Mouse (Mus musculus): ENCODE data around the gene Lrrc55. TPM values are rescaled to one million over a fixed set of nuclear protein-coding genes. Genes with fewer than 3 reads are reported as not detected.

Gene Lrrc55
- polyA plus RNA-seq, 1 experiment from 2014 or later = 0.33 TPM

DNA sequence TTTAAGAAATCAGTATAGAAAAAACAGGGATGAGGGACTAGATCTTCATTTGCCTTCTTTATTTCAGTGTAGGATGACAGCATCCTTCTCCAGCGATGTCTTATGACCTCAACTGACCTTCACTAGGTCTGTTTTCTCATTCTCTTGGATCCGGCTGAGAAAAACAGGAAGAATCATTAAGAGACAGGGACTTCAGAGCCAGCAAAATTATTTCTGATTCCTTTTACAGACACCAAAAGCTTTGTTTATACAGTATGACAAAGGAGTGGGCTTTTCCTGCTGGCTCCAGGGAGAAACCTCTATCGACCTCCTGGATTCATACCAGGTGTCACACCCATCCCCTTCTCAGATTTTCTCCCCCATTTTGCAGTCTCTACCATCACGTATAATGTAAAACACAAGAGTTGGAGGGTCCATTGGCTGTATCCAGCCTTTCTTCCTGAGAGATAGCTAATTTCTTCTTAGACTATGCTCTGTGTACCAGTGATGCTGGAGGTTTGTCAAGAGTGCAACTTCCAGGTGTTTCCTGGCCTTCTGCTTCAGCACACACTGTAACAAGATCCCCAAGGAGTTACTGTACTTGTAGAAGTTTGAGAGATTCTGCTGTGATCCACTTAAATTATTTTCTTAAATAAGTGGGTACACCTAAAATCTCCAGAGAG lies 18.7 kb downstream of the Lrrc55 start:
- no peak overlapping the region for H3K4me3 ChIP-seq (ENCODE audit: low read length)
- no peaks in the 10 kb centered on the region for H3K36me3 ChIP-seq (ENCODE audit: control insufficient read depth, insufficient read depth)
- no peaks in the 10 kb centered on the region for H3K4me1 ChIP-seq (ENCODE audit: control insufficient read depth, insufficient read depth, low read length)
- no peaks in the 10 kb centered on the region for H3K27me3 ChIP-seq (ENCODE audit: control insufficient read depth, insufficient read depth, low read length)
- H3K4me2 ChIP-seq (ENCODE audit: low read depth, low read length) = no peak overlapping the region
- peak; percentile 32; the same call in 1 of the 2 replicates for ATAC-seq (replicated peaks; ENCODE audit: extremely low read depth, insufficient read depth, low FRiP score)
- no peaks in the 10 kb centered on the region for H3K9me3 ChIP-seq (replicated peaks; ENCODE audit: control insufficient read depth, low read length)
- 50% methylated on average over 4 of the region's 4 CpGs for WGBS
- H3K9ac ChIP-seq (ENCODE audit: low read length) = no peak overlapping the region
- no peak overlapping the region for H3K27ac ChIP-seq (ENCODE audit: low read length)

DNA sequence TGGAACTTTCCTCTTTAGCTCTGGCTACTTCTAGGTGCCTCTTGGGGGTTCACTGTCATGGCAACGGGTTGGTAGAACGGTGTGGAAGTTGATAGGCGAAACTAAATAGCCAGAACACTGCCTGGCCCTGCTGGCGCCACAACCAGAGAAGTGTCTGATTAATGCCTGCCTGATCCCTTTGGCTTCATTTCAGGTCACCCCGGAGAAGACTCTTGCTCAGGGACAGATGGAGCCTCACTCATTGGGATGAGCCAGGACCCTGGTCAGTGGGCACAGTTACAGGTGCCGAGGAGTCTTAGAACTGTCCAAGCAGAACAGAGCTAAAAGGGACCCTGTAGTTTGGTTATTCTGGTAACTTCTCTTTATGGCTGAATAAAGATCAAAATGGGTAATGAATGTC lies 23.5 kb downstream of the Lrrc55 start:
- Histone ChIP-seq H3K27ac (ENCODE audit: low read length) (no peak overlapping the region), H3K4me2 (ENCODE audit: low read depth, low read length) (no peak overlapping the region), H3K4me1 (ENCODE audit: control insufficient read depth, insufficient read depth, low read length) (peaks cover 5% of the 10 kb centered on the region; the same call in 1 of the 2 replicates), H3K36me3 (ENCODE audit: control insufficient read depth, insufficient read depth) (no peaks in the 10 kb centered on the region), H3K9ac (ENCODE audit: low read length) (no peak overlapping the region), H3K9me3 (replicated peaks; ENCODE audit: control insufficient read depth, low read length) (no peaks in the 10 kb centered on the region), H3K4me3 (ENCODE audit: low read length) (no peak overlapping the region), H3K27me3 (ENCODE audit: control insufficient read depth, insufficient read depth, low read length) (no peaks in the 10 kb centered on the region)
- 74% methylated on average over 6 of the region's 6 CpGs for WGBS
- no peak for ATAC-seq (replicated peaks; ENCODE audit: extremely low read depth, insufficient read depth, low FRiP score)

DNA sequence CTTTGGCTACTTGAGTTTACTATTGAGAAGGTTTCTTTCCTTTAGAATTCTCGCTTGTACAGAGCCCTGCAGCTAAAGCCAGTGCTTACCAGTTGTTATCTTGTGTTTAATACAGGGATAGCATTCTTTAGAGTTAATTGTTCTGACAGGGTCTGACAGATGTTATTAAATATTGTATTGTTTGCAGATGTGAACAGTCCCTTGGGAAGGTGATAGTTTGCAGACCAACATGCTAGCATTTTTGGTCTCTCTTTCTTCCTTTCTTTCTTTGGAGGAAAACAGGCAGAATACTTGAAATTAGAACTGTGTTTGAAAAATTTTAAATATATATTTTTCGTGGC lies 24.3 kb downstream of the Lrrc55 start:
- WGBS = 46% methylated on average over 2 of the region's 2 CpGs
- Histone ChIP-seq H3K9ac (ENCODE audit: low read length) (no peak overlapping the region), H3K27ac (ENCODE audit: low read length) (peak overlapping the region; percentile 50)

DNA sequence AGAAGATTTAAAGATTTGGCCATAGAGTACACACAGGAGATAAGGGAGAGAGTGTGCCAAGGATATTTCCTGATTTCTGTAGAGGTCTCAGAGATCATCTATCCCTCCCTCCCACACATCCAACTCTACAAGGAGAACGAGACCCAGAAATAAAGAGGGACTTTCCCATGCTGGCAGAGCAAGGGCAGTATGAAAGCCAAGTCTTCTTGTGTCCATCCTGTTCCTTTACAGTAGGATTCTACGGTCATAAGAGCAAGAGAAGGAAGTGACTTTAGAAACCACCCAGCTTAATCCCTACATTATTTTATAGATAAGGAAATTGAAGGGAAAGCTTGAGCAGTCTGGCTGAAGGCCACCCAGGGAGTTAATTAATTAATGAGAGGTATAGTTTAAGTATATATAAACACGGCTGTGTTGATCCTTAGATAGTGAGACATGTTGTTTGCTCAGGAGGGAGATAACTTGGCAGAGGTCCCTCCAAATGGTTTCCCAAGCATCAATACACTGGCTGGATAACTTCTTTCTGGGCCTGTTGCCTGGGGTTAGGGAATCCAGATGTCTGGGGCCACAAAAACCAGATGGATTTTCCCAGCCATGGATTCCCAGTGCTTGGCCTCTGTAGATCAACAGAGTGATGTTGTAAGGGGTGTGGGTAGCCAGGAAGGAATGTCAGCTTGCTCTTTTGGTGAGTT lies 24.8 kb downstream of the Lrrc55 start:
- peak; percentile 55 for ATAC-seq (replicated peaks; ENCODE audit: extremely low read depth, insufficient read depth, low FRiP score)
- no peaks in the 10 kb centered on the region for H3K9me3 ChIP-seq (replicated peaks; ENCODE audit: control insufficient read depth, low read length)
- no peak overlapping the region for H3K4me3 ChIP-seq (ENCODE audit: low read length)
- WGBS = 25% methylated on average over 3 of the region's 3 CpGs
- no peaks in the 10 kb centered on the region for H3K36me3 ChIP-seq (ENCODE audit: control insufficient read depth, insufficient read depth)
- no peaks in the 10 kb centered on the region for H3K27me3 ChIP-seq (ENCODE audit: control insufficient read depth, insufficient read depth, low read length)
- H3K27ac ChIP-seq (ENCODE audit: low read length) = peak overlapping the region; percentile 50
- peaks cover 5% of the 10 kb centered on the region; the same call in 1 of the 2 replicates for H3K4me1 ChIP-seq (ENCODE audit: control insufficient read depth, insufficient read depth, low read length)
- H3K4me2 ChIP-seq (ENCODE audit: low read depth, low read length) = no peak overlapping the region
- H3K9ac ChIP-seq (ENCODE audit: low read length) = no peak overlapping the region

More for the DNA sequence above, 24.3 kb downstream of the Lrrc55 start:
- no peak for ATAC-seq (replicated peaks; ENCODE audit: extremely low read depth, insufficient read depth, low FRiP score)
- no peaks in the 10 kb centered on the region for H3K36me3 ChIP-seq (ENCODE audit: control insufficient read depth, insufficient read depth)
- peaks cover 5% of the 10 kb centered on the region; the same call in 1 of the 2 replicates for H3K4me1 ChIP-seq (ENCODE audit: control insufficient read depth, insufficient read depth, low read length)
- H3K9me3 ChIP-seq (replicated peaks; ENCODE audit: control insufficient read depth, low read length) = no peaks in the 10 kb centered on the region
- no peaks in the 10 kb centered on the region for H3K27me3 ChIP-seq (ENCODE audit: control insufficient read depth, insufficient read depth, low read length)
- H3K4me2 ChIP-seq (ENCODE audit: low read depth, low read length) = no peak overlapping the region
- no peak overlapping the region for H3K4me3 ChIP-seq (ENCODE audit: low read length)

DNA sequence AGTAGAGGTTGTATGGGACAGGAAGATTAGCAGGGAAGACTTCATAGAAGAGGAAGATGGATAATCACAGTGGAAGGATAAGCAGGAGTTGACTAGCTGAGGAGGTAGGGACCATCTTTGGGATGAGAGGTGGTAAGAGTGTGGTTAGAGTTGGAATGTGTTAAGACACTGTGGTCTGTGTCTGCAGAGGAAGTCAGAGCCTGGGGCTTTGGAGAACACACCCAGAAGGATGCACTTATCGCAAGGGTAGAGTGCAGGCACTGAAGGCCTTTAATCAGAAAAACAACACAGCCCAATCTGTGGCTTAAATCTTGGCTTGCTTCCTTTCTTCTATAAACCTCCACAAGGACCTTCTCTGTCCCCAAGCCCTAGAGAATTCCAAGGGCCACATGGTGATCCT lies 28.7 kb downstream of the Lrrc55 start:
- H3K4me2 ChIP-seq (ENCODE audit: low read depth, low read length) = no peak overlapping the region
- 78% methylated on average over 1 of the region's 1 CpGs for WGBS
- H3K27ac ChIP-seq (ENCODE audit: low read length) = peak overlapping the region; percentile 58
- H3K9me3 ChIP-seq (replicated peaks; ENCODE audit: control insufficient read depth, low read length) = no peaks in the 10 kb centered on the region
- H3K4me3 ChIP-seq (ENCODE audit: low read length) = no peak overlapping the region
- ATAC-seq (replicated peaks; ENCODE audit: extremely low read depth, insufficient read depth, low FRiP score) = no peak
- H3K4me1 ChIP-seq (ENCODE audit: control insufficient read depth, insufficient read depth, low read length) = peaks cover 7% of the 10 kb centered on the region
- no peak overlapping the region for H3K9ac ChIP-seq (ENCODE audit: low read length)
- H3K27me3 ChIP-seq (ENCODE audit: control insufficient read depth, insufficient read depth, low read length) = no peaks in the 10 kb centered on the region
- H3K36me3 ChIP-seq (ENCODE audit: control insufficient read depth, insufficient read depth) = no peaks in the 10 kb centered on the region

DNA sequence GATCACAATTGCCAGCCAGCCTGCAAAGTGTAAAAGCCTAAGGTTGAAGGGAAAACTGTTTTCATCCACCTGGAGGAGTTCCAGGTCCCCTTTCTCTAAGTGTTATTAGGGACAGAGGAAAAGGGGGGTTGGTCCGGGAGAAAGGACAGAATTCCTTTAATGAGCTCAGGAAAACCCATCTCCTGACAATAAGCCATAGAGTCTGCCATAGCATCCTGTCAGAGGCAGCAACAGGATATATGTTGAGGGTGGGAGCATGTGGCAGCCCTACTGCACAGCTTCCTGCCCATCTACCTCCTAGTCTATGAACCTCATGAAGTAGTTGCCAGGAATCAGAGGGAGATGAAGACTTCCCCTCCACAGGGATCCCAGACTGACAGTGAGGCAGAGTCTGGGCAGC lies 29.4 kb downstream of the Lrrc55 start:
- 50% methylated on average over 1 of the region's 1 CpGs for WGBS
- Histone ChIP-seq H3K27me3 (ENCODE audit: control insufficient read depth, insufficient read depth, low read length) (no peaks in the 10 kb centered on the region), H3K9ac (ENCODE audit: low read length) (no peak overlapping the region), H3K4me2 (ENCODE audit: low read depth, low read length) (no peak overlapping the region), H3K27ac (ENCODE audit: low read length) (peak overlapping the region; percentile 58), H3K36me3 (ENCODE audit: control insufficient read depth, insufficient read depth) (no peaks in the 10 kb centered on the region), H3K4me3 (ENCODE audit: low read length) (no peak overlapping the region), H3K4me1 (ENCODE audit: control insufficient read depth, insufficient read depth, low read length) (peaks cover 4% of the 10 kb centered on the region), H3K9me3 (replicated peaks; ENCODE audit: control insufficient read depth, low read length) (no peaks in the 10 kb centered on the region)
- no peak for ATAC-seq (replicated peaks; ENCODE audit: extremely low read depth, insufficient read depth, low FRiP score)

DNA sequence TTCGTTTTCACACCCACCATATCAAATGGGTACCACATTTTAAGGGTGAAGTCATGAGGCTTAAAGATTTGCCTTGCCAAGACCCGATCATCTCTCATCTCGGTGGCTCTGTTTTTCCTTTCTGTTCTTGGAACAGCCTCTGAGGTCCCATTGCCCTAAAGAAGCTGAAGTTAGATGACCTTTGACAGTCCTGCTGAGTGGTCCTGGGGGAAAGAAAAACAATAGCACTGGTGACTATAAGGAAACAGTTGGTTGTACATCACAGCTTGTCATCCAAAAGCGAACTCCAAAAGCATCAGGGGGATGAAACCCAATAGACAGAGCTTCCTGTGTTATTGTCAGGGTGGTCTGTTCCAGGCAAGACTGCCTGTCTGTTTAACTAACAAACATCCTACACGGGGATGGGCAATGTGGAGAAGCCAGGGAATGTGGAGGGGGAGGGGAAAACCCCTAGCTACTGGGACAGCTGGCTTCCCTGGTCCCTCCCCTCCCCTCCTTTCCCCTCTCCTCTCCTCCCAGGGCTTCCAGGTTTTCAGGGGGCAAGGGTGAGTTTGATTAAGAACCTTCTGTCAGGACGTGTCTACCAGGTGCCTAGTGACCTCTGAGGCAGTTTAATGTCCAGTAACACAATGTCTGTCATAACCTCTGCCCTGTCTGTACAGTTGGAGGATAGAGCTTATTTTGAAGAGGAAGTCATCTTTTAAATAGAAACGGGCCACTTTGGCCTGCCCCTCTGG lies 33.5 kb downstream of the Lrrc55 start:
- peak; percentile 42 for ATAC-seq (replicated peaks; ENCODE audit: extremely low read depth, insufficient read depth, low FRiP score)
- 25% methylated on average over 7 of the region's 7 CpGs for WGBS
- Histone ChIP-seq H3K4me2 (ENCODE audit: low read depth, low read length) (no peak overlapping the region), H3K27ac (ENCODE audit: low read length) (no peak overlapping the region), H3K9me3 (replicated peaks; ENCODE audit: control insufficient read depth, low read length) (no peaks in the 10 kb centered on the region), H3K4me1 (ENCODE audit: control insufficient read depth, insufficient read depth, low read length) (peaks cover 2% of the 10 kb centered on the region), H3K4me3 (ENCODE audit: low read length) (no peak overlapping the region), H3K9ac (ENCODE audit: low read length) (no peak overlapping the region), H3K36me3 (ENCODE audit: control insufficient read depth, insufficient read depth) (no peaks in the 10 kb centered on the region), H3K27me3 (ENCODE audit: control insufficient read depth, insufficient read depth, low read length) (no peaks in the 10 kb centered on the region)

DNA sequence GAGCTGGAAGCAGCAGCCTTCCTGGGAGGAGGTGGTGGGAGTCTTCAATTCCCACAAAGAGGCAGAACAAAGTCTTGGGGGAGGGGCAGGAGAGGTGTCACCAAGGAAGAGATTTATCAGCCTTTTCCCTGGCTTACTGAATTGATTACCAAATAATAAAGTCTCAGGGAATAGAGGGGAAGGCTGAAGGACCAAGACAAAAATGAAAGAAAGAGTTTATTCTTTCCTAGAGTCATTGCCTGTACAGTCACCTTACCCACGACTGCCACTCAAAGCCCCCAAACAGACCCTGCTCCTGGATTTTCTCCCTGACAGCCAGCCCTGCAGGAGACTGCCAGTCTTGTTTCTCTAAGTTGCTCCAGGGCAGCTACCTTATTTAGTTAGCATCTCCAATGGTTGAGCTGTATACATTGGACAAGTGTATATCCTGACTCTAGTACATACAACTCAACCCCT lies 35.3 kb downstream of the Lrrc55 start:
- ATAC-seq (replicated peaks; ENCODE audit: extremely low read depth, insufficient read depth, low FRiP score) = no peak

More for the DNA sequence above, 35.3 kb downstream of the Lrrc55 start:
- Histone ChIP-seq H3K4me2 (ENCODE audit: low read depth, low read length) (no peak overlapping the region), H3K9ac (ENCODE audit: low read length) (no peak overlapping the region), H3K27me3 (ENCODE audit: control insufficient read depth, insufficient read depth, low read length) (no peaks in the 10 kb centered on the region), H3K4me1 (ENCODE audit: control insufficient read depth, insufficient read depth, low read length) (peaks cover 2% of the 10 kb centered on the region; the same call in 1 of the 2 replicates), H3K4me3 (ENCODE audit: low read length) (no peak overlapping the region), H3K9me3 (replicated peaks; ENCODE audit: control insufficient read depth, low read length) (no peaks in the 10 kb centered on the region), H3K36me3 (ENCODE audit: control insufficient read depth, insufficient read depth) (no peaks in the 10 kb centered on the region), H3K27ac (ENCODE audit: low read length) (no peak overlapping the region)
- 35% methylated on average over 1 of the region's 1 CpGs for WGBS

Data from heart, embryonic 16.5 days (tissue).